Mouse (Mus musculus): ENCODE data around the gene Slc6a2.

Gene Slc6a2

GRCm38 (mm10) chr8:93030664-93031063 is 70.8 kb downstream of the Slc6a2 start:
- DNase-seq (ENCODE audit: low spot score), result no peak

GRCm38 (mm10) chr8:93038831-93039230 is 79.0 kb downstream of the Slc6a2 start:
- DNase-seq (ENCODE audit: low spot score), result no peak

- DNase-seq (ENCODE audit: low spot score), result no peak
Observed at GRCm38 (mm10) chr8:93040256-93040655, 80.4 kb downstream of the Slc6a2 start.

GRCm38 (mm10) chr8:93040776-93041567 is 81.1 kb downstream of the Slc6a2 start:
- no peak for DNase-seq (ENCODE audit: low spot score)

GRCm38 (mm10) chr8:93043083-93043482 is 83.2 kb downstream of the Slc6a2 start:
- DNase-seq (ENCODE audit: low spot score), result no peak

- no peak for DNase-seq (ENCODE audit: low spot score)
Observed at GRCm38 (mm10) chr8:93048092-93048491, 88.2 kb downstream of the Slc6a2 start, which contains the start of gene Ces1a. TSS of gene Ces1a (minus strand) at chr8:93048192.

- no peak for DNase-seq (ENCODE audit: low spot score)
Observed at GRCm38 (mm10) chr8:93048510-93049416, 88.9 kb downstream of the Slc6a2 start.
